Mouse (Mus musculus): ENCODE results near the gene Smcp.

- TF ChIP-seq CTCF (IDR thresholded peaks at IDR 0.05; ENCODE audit: borderline replicate concordance, control insufficient read depth, extremely low read depth, insufficient read depth, low read length, poor library complexity) (no peak), POLR2A (IDR thresholded peaks at IDR 0.05; ENCODE audit: control insufficient read depth, extremely low read depth, insufficient read depth, low read length, poor library complexity) (no peak)
These were observed 9.3 kb downstream of the Smcp start for GRCm38 (mm10) chr3:92579508-92579907.

Data from thymus, adult 2 months (tissue).